Mouse (Mus musculus) CH12.LX (cell line): ENCODE data around the gene Esd.

Experiments
- CTCF ChIP-seq, 2 experiments: IDR thresholded peaks in 1 of 2; conservative IDR thresholded peaks in 1 of 2; 2 replicates each; pipeline ENCODE4 v1.5.1; 2011 to 2012; ENCODE audit warnings: low read depth in 2 of 2, low read length in 2 of 2, improper control_type of control experiment in 1 of 2, inconsistent platforms in 1 of 2, mild to moderate bottlenecking in 1 of 2, moderate library complexity in 1 of 2
- EP300 ChIP-seq: IDR thresholded peaks from 2 replicates; pipeline ENCODE4 v1.6.1; 2011; ENCODE audit warnings: low read length, improper control_type of control experiment
- JUND ChIP-seq: conservative IDR thresholded peaks from 2 replicates; pipeline ENCODE4 v1.6.1; 2011; ENCODE audit warnings: low read depth, low read length, improper control_type of control experiment
- MAZ ChIP-seq: IDR thresholded peaks from 2 replicates; pipeline ENCODE4 v1.6.1; 2012; ENCODE audit warnings: low read depth, mild to moderate bottlenecking, inconsistent platforms, low read length, improper control_type of control experiment, moderate library complexity
- POLR2A ChIP-seq: IDR thresholded peaks from 2 replicates; pipeline ENCODE4 v1.6.1; 2011; ENCODE audit warnings: low read depth, mild to moderate bottlenecking, improper control_type of control experiment, low read length
- TBP ChIP-seq: conservative IDR thresholded peaks from 2 replicates; pipeline ENCODE4 v1.6.1; 2011; ENCODE audit warnings: low read depth, low read length, improper control_type of control experiment
- USF1 ChIP-seq: IDR thresholded peaks from 2 replicates; pipeline ENCODE4 v1.6.1; 2014; ENCODE audit warnings: low read depth, mild to moderate bottlenecking, inconsistent platforms, low read length, improper control_type of control experiment
- USF2 ChIP-seq: conservative IDR thresholded peaks from 2 replicates; pipeline ENCODE4 v1.6.1; 2011; ENCODE audit warnings: low read depth, low read length, improper control_type of control experiment
- ZC3H11A ChIP-seq: IDR thresholded peaks from 2 replicates; pipeline ENCODE4 v1.6.1; 2012; ENCODE audit warnings: low read depth, mild to moderate bottlenecking, inconsistent platforms, low read length, improper control_type of control experiment
- ZMIZ1 ChIP-seq: IDR thresholded peaks from 2 replicates; pipeline ENCODE4 v1.6.1; 2012; ENCODE audit warnings: low read depth, mild to moderate bottlenecking, inconsistent platforms, low read length, improper control_type of control experiment

DNA sequence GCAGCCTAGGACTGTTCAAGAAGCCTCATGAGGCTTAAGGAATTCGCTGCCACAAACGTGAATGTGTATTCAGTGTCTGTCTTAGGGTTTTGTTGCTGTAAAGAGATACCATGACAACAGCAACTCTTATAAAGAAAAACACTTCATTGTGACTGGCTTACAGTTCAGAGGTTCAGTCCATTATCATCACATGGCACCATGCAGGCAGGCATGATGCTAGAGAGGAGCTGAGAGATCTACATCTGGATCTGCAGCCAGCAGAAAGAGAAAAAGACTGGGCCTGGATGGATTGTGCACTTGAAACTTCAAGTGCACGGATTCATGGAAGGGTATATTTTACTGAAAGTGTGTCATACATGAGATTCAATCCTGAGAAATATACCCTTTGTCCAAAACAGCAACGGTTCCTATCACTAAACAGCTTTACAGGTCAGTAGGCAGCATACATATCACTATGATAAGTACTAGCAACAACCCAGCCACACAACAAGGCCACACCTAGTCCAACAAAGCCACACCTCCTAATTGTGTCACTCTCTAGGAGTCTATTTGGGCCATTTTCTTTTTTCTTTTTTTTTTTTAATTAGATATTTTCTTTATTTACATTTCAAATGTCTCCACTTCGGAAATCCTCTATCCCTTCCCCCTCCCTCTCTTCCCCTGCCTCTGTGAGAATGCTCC is 47.7 kb upstream of the Esd start:
- TF ChIP-seq EP300 (no peak), JUND (no peak), ZC3H11A (no peak), ZMIZ1 (no peak), USF2 (no peak), CTCF (conservative IDR thresholded peaks at IDR 0.05 in 1 of 2, IDR thresholded peaks at IDR 0.05 in 1 of 2; ENCODE audit: low read depth in 2 of 2, low read length in 2 of 2) (no peak), POLR2A (no peak), MAZ (no peak), TBP (no peak), USF1 (no peak)
